Mouse (Mus musculus): ENCODE data around the gene Aqp9.
"Not testable (repeated sequence)": the region's sequence is repeated elsewhere in the genome, so short reads cannot be mapped to it uniquely, and the experiment has no call there.

Gene Aqp9

DNA sequence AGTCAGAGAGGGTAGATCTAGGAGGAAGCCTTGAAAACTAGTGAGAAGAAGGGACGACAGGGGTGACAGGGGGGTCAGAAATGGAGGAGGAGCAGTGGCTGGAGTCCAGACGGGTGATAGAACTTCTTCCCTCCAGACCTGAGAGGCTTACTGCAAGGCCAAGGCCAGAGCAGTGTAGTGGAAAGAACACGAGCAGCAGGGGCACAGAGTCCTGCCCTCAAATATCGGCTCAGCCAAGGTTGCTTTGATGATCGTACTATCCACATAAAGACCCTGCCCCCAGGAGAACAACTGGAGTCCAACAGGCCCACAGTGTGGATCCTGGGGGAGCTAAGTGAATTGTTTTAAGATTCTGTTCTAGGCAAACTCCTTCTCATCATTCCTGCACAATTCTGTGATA is 33.4 kb downstream of the Aqp9 start:
- no peak for DNase-seq

DNA sequence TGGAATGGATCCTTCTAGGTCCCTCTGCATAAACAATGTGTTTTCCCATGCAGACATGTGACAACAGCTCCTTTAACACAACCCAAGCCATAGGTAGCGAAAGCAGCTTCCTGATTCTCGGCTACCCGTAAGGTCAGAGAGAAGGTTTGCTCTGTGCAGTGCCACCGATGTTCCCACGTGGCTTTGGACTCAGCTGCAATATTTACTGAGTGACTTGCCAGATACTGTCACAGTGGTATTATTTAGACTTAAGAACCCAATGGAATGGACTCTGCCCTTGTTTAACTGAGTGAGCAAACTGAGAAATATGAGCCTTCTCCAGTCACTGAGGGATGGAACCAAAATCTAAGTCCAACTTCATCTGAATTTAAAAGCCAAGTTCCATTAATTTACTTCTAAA is 35.3 kb downstream of the Aqp9 start:
- no peak for DNase-seq

DNA sequence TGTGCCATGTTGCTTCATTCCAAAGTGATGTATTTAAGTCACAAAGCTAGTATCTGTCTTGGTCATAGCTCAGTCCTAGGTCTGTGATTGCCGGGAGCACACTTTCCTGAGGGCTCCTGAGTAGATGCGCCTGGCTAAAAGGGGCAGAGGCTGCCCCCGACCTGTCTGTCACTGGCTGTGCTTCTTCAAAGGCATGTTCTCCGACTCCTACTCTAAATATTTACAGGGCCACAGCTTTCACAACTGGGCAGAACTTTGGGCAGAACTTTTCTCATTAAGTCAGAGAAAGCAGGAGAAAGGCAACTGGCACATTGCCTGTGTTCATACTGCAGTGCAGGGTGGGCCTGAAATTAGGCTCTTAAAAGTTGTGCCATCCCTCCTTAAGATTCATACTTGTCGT is 36.7 kb downstream of the Aqp9 start:
- no peak for DNase-seq

DNA sequence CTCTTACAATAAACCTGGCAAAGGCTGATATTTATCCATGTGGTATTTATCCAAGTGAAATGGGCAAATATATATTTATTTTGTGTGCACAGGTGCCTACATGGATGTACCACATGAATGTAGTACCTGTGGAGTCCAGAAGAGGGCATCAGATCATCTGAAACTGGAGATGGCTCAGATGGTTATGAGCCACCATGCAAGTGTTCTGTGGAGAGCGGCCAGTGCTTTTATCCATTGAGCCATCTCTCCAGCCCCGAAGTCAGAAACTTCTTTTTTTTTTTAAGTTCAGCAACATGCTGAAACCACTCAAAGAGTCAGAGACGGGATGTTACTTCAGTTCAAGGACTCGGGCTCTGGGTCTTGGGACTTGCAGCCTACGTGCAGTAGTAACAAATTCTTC is 39.6 kb downstream of the Aqp9 start:
- peak; percentile 85 for DNase-seq

DNA sequence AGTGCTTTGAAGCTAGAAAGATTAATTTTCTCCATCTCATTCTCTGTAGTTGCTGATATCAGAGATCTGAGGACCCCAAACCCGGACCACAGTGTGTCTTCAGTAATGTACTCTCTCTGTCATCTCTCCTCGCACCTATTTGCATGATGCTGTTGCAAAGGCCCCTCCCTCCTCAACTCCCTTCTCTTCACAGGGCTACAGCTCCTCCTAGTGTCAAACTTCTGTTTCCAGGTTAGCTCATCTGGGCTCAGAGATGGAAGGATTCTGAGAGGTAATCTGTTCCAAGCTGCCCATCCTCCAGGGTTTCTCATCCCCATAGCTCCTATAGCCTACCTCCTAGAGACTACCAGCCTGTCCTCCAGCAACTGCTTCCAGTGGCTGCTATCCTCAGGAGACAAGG is 42.3 kb downstream of the Aqp9 start:
- DNase-seq, result peak; percentile 47

DNA sequence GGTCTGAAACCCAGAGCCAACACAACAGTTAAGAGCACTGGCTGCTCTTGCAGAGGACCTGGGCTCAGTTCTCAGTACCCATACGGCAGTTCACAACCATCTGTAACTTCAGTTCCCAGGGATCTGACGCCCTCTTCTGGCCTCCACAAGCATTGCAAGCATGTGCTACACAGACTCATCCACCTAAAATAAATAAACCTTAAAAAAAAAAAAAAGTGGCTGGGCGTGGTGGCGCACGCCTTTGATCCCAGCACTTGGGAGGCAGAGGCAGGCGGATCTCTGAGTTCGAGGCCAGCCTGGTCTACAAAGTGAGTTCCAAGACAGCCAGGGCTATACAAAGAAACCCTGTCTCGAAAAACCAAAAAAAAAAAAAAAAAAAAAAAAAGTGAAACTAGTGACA is 45.4 kb downstream of the Aqp9 start:
- not testable (repeated sequence) for DNase-seq

DNA sequence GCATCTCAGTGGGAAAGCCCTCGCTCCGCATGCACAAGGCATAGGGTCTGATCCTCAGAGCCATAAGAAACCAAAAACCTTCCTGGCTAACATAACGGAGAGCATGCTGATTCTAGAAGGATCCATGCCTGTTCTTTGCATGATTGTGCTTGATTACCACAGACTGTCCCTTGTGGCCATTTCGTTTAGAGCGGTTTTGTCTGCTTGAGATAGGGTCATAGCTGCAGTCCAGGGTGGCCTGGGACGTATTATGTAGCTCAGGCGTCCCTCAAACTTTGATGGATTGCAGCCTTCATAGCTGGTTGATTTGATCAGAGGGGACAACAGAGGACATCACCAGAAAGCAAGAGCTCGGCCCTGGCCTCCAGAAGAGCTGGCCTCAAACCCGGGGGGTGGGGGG is 47.6 kb downstream of the Aqp9 start:
- DNase-seq, result no peak

DNA sequence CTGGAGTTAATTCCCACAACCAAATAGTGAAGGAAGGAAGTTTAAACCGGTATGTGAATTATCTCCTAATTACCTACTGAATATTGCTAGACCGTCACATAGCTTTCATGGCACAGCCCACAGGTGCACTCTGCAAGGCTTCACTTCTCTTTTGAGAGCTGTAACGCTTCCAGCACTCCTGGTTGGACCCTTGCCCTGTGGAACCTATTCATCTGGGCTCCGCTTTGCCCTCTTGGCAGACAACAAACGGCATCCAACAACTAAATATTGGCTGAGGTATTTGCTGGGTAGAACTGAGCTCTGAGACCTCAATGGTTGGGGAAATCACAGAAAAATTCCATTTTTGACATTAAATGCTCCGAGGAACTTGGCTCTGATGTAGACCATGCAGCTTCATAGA is 55.3 kb downstream of the Aqp9 start:
- no peak for DNase-seq

DNA sequence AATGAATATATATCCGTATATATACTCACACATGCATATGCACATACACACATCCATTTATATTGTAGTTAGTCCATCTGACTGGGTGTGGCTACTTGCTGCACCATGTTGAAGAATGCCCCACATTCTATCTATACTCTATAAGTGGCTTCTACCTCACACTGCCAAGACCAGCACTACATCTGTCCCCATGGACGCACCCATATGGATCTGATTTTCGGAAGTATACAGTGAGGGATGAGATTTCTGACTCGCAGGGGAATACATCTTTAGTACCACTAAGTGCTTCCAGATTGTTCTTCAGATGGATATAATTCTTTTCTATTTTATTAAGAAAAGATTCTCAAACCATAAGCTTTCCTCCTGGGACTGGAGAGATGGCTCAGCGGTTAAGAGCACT is 65.0 kb downstream of the Aqp9 start:
- DNase-seq, result no peak

DNA sequence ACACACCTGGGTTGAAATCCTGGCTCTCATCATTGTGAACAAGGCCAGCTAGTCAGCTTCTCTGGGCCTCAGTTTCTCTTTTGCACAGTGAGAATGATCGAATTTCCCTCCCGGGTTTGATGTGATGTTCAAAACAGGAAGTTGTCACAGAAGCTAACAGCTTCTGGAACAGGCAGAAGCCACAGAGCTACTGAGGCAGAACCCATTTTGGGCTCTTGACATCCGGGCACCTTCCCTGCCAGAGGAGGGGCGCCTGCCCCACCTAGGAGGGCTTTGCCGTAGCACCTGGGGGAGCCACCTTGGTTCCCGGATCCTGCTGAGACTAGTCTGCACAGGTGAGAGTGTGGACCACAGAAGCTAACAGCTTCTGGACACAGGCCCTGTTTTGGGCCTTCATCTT is 74.4 kb downstream of the Aqp9 start:
- no peak for DNase-seq

DNA sequence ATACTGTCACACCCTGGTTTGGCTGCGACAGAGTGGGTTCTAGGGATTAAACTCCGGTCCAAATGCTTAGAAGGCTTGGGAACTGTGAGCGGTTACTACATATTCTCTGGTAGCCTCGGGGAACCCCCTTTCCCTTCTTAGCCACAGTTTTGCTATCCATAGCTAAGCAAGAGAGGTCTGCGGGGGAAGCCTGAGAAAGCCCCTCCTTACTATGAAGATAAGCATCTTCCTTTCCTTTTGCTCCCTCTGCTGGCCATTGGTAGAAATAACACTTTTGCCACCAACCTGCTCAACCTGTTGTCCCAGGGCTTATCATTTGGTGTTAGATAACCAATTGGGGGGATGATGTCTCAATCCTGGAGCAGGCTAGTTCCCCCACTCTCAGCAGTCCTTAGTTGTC is 76.4 kb downstream of the Aqp9 start:
- peak; percentile 64 for DNase-seq

DNA sequence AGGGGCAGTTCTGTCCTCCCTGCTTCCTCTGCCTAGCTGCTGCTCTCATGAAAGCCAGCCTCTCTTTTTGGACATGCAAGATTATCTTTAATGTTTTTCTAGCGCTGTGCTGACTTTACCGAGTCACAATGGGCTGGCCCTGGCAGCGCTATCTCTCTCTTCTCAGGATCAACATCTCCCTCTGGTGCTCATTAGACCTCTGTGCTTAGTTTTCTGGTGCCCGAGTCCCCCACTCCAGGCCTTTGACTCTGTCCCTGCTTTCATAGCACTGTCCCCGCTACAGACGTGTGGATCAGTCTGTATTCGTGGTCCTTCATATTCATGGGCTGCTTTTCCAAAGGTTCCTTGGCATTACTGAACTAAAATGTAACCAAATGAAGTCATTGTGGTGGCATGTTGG is 89.3 kb downstream of the Aqp9 start:
- no peak for DNase-seq

DNA sequence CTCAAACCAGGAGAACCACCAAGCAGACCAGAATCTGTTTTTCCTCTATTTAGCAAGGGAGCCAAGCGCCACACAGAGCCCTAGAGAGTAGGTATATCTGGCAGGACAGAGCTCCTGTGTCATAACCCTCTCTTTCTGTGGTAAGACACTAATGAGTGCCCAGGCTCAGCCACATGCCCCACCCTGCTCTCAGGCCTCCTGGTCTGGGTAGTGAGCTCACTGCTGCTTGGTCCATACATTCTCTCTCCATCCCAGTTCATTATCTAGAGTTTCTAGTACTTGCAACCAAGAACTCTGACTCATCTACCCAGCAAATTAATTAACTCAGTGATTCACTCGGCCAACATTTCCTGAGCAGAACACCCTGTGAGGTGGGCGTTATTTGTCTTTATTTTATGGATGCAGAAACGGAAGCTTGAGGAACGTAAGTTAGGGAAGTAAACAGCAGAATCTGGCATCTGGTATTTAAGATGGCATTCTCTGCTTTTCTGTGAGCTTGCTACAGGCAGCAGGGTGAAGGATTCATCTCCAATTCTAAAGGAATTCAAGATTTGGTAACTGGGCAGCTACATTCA is 91.1 kb downstream of the Aqp9 start:
- no peak for DNase-seq

DNA sequence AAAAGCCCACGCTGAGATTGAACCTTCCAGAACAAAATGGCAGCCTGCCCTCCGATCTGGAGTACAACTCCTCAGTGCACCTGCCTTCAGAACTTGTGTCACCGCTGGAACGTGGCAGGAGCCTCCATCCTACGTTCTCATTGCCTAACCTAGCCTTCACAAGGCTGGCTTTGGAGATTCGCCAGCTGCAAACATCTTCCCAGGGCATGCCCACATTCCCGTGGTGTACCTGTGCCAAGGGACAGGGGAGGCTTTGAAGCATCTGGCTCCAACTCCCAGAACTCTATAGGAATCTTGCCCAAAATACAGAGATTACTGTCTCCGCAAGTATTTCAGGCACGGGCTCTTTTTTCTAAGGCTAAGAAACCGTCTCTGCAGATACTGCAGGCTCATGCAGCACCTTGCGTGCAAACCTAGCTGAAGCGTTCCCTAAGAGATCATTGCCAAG is 92.3 kb downstream of the Aqp9 start:
- no peak for DNase-seq

DNA sequence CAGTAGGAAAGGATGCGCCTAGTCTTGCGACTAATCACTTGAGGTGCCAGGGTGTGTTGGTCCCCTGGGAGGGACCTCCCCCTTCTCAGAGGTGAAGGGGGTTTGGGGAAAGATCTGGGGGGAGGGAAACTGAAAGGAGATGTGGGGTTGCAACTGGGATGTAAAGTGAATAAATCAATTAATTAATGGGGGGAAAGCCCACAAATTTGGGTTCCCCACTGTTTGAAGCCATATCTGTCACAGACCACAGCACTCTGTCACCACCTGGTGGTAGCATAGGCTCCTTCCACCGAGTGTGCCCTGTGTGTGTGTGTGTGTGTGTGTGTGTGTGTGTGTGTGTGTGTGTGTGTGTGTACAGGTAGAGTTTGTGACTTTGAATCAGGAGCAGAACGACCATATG is 94.7 kb downstream of the Aqp9 start:
- peak; percentile 73 for DNase-seq

DNA sequence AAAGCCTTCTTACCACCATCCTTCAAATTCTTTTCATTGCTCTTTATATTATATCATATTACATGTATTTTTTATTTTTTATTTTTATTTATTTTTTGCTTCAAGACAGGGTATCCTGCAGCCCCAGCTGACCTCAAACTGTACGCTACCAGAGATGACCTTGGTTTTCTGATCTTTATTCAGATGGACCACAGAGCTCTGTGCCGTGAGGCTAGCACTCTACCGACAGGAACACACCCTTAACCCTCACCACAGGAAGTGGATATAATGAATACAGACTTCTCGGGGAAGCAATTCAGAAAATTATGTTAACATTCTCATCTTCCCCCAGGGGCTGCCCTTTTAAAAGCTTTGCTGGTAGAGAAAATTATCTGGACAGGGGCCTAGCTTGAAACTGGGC is 95.4 kb downstream of the Aqp9 start:
- no peak for DNase-seq

DNA sequence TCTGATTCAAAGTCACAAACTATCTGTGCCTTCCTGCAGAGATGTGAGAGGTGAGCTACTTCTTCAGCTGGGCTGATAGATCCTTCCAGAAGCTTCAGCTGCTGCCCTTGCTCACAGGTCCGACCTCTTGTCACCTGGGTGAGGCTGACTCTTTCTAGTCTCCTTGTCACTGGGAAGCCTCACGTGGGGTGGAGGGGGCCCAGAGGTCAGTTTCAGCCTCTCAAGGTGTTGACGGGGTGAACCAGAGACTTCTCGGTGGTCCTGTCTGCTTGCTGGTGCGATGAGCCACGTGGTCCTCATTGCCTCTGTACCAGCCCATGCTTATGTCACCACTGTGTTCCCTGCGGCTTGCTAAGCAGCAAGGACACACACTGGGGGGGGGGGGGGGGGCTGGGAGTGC is 96.0 kb downstream of the Aqp9 start:
- no peak for DNase-seq

DNA sequence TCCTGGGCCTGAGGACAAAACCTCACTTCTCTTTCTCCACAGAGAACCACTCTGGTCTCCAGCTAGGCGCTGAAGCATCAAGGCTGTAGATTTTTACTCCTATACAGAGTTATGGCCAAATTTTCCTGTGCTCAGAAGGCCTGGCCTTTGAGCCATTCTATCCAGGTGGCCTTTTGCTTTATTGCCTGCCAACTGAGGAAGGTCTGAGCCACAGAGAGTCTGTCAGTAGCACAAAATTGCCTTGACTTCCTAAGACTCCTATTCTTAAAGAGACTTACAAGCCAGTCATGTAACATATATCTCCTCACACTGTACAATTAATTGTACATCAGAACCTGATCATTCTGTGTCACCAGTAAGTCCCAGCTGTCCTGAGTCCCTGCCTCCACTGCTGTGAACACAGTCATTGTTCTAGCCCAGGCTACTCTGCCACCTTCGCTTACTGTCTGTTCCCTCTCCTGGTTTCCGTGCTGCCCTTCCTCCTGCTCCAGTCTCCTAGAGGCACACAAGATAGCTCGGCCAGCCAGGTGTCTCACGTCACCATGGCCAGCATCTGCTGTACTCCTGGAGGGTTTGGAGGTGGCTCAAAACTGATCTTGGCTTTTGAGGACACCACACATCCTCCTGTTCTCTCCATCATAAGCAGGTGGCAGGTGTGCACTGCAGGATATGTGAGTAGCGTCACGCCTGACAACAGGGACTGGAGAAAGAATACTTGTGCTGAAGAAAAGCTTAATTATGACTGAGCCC is 96.7 kb downstream of the Aqp9 start:
- DNase-seq, result no peak

DNA sequence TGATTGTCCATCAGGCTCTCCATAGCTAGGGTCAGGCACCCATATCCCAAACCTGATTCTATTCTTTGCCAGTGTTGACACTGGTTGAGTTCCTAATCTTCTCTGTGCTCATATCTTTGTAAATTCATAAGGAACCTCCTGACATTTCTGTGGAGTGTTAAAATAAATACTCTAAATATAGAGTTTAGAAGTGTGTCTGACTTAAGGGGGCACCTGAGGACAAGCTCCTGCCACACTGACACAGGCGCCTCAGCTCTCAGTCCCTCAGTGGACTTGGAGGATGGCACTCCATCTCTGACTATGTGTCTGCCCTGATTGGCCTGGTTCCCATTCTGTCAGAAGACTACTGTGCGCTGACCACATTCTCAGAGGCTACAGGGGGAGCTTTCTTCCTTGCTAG is 97.9 kb downstream of the Aqp9 start:
- no peak for DNase-seq

DNA sequence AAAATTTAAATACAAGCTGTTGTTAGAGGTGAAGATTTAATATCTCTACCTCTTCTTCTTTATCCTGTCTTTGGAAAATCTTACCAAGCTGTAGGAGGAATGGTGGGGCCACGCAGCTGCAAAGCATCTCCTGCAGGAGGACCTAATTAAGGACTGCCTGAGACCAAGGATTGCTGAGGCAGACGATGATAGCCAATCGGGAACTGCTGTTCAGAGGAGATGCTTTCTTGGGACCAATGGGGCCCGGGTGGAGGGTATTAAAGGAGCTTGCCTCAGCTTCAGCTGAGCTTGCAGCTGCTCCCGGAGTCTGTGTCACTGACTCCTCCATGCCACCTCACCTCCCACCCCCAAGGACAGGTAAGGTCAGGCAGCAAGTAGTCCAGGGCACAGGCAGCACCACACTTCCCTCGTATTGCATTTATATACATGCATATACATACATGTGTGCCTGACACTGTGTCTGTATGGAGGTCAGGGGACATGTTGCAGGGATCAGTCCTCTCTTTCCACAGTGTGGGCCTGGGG is 99.6 kb downstream of the Aqp9 start:
- DNase-seq, result no peak

DNA sequence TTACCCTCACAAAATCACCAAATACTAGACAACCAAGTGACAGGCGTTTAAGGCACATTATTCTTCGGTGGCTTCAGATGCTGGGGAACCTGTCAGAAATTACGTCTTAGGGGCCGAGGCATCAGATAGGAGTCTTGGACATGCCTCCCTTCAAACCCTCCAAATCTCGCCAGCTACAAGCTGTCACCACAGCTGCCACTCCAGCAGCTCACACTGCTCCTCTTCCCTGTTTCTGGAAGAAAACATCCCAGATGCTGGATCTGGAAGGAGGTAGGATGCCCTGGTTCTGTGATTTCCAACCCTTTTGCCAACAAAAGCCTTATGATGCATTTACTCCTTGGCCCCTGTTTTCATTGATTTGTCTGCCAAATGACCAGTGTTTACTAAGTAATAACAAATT is 101.3 kb downstream of the Aqp9 start:
- no peak for DNase-seq

DNA sequence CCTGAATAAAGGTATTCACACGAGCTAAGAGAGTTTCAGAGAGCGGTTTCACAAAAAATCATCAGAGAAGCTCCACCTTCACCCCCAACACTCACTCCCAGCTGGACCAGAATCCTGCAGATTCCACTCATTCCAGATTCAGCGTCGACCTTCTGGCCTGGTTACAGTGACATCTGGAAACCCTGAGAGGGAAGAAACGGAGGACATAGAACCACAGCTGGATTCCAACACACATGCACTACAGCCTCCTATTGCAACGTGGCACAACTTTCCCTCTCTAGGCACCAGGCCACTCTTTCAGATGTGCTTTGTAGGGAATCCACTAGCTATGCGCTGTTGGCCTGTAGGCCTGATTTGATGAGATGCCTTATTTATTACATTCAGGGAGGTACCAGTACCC is 102.0 kb downstream of the Aqp9 start:
- DNase-seq, result peak; percentile 24

DNA sequence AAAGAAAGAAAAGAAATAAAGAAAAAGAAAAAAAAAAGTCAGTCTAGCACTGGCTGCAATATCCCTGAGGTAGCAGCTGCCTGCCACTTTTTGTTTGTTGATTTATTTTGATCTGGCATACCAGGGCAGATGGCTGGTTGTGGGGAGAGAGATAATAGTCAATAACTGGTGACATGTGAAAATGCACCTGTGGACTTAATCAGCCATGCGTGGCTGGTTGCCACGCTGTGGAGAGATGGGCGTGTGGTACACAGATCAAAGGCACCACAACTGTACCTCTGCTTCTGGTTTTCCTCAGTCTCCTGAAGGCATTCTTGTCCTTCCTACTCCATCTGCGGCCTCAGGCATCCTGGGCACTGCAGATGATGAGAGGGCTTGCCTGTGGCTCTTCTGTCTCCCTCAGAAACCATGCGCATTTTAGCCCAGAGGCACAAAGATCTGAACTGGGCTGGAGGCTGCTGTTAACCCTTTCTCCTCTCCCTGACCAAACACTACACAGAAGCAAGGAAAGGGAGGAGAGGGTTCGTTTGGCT is 103.1 kb downstream of the Aqp9 start:
- no peak for DNase-seq

DNA sequence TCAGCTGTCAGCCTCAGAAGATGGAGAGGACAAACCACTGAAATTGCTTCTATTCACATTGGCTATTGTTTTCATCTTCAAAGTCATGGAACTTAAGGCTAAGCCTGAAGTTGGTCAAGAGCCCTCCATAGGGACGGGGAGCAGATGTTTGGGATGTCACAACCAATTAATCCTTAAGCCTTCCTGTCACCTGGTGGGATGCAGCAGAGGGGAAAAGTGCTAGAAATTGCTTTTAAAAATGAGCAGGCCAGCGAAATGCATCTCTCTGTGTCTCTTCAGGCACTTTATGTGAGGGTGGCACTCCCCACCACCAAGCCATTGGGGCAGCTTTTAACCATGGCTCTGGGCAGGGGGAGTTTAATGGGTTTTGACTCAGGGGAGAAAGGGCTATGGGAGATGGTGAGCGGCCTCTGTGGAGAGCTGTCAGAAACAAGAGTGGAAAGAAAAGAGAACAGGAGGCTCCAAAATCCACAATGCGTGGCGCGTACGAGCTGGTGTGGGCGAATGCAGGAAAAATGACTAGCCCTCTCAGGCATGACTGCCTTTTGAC is 104.1 kb downstream of the Aqp9 start:
- DNase-seq, result no peak

All from kidney, postnatal 10 days (tissue).